16 mouse cellular contexts compared by ENCODE assay signal in the genomic region with DNA sequence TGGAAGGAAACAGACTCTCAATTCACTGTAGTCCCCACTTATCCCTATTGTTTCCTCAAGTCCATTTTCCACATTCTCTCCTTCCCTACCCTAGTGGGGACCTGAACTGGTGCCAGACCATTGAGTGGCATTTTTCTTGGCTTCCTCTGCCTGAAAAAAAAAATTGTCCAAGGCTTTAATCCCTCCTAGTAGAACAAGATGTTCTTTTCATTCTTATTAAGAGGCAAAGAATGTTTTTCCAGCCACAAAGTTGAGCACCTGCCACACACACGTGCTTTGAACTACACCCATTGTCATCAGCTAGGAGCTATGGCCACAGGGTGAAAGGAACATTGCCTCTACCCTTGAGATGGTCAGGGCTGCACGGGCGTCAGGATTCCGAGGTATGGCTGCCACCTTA. TPM values are rescaled to one million over a fixed set of nuclear protein-coding genes. Genes with fewer than 3 reads are reported as not detected.
DNase-seq lines count a peak whose midpoint lies in the region; ATAC-seq and TF ChIP-seq lines count a peak whose summit lies in the region.
"Had no signal": no experiment of that assay in that cellular context is flagged by ENCODE, and none has a peak within 500 bp of the region (broad histone marks: within the 10 kb centered on the region; RNA-seq: fewer than 3 reads in every experiment).

No protein-coding gene starts in this region.

- H3K36me3 ChIP-seq in forebrain, postnatal 0 days (ENCODE audit: insufficient read depth): peaks cover 15% of the 10 kb centered on the region; the same call in 1 of the 2 replicates
- no peaks in the 10 kb centered on the region; the same call in 1 of the 2 replicates for H3K36me3 ChIP-seq in forebrain, embryonic 11.5 days (ENCODE audit: control insufficient read depth, insufficient read depth, low read length)
- peaks cover 73% of the 10 kb centered on the region for H3K36me3 ChIP-seq in lung, embryonic 15.5 days

- H3K4me2 ChIP-seq in forebrain, postnatal 0 days (ENCODE audit: low read depth): no peak overlapping the region
- H3K4me2 ChIP-seq in forebrain, embryonic 11.5 days (ENCODE audit: low read depth, low read length, severe bottlenecking): no peak overlapping the region
- no peak overlapping the region for H3K4me2 ChIP-seq in lung, embryonic 15.5 days
- H3K4me2 ChIP-seq: limb, embryonic 15.5 days had no signal

- 55% methylated on average over 4 of the region's 4 CpGs for WGBS in forebrain, postnatal 0 days
- 76% methylated on average over 4 of the region's 4 CpGs for WGBS in forebrain, embryonic 11.5 days
- 75% methylated on average over 4 of the region's 4 CpGs for WGBS in lung, embryonic 15.5 days

- no peak overlapping the region for H3K27ac ChIP-seq in forebrain, postnatal 0 days (ENCODE audit: low read depth, low read length)
- no peak overlapping the region for H3K27ac ChIP-seq in forebrain, embryonic 11.5 days (ENCODE audit: low read depth, low read length)
- H3K27ac ChIP-seq in layer of hippocampus, adult 2 months: 0 out of 2 replicates have a peak overlapping the region, but pooled peaks have one; percentile 43
- H3K27ac ChIP-seq in lung, embryonic 15.5 days: peak overlapping the region; percentile 32
- H3K27ac ChIP-seq: kidney, postnatal 0 days; limb, embryonic 15.5 days had no signal

- no peaks in the 10 kb centered on the region for H3K27me3 ChIP-seq in forebrain, postnatal 0 days (ENCODE audit: insufficient read depth, low read length)
- no peaks in the 10 kb centered on the region for H3K27me3 ChIP-seq in forebrain, embryonic 11.5 days (ENCODE audit: control insufficient read depth, insufficient read depth, low read length)
- no peaks in the 10 kb centered on the region for H3K27me3 ChIP-seq in lung, embryonic 15.5 days
- H3K27me3 ChIP-seq: limb, embryonic 15.5 days had no signal

- ATAC-seq in forebrain, postnatal 0 days: no peak
- ATAC-seq in forebrain, embryonic 11.5 days (replicated peaks; ENCODE audit: low FRiP score): no peak
- ATAC-seq in lung, embryonic 15.5 days (ENCODE audit: borderline replicate concordance, extremely low read depth, low FRiP score, low TSS enrichment): no peak
- ATAC-seq: liver, postnatal 0 days had no signal

- H3K9me3 ChIP-seq in forebrain, postnatal 0 days (ENCODE audit: low read length): no peaks in the 10 kb centered on the region
- H3K9me3 ChIP-seq in forebrain, embryonic 11.5 days (ENCODE audit: control insufficient read depth, low read length): no peaks in the 10 kb centered on the region; the same call in 1 of the 2 replicates
- no peaks in the 10 kb centered on the region for H3K9me3 ChIP-seq in lung, embryonic 15.5 days
- H3K9me3 ChIP-seq: limb, embryonic 15.5 days had no signal

- no peak overlapping the region for H3K4me3 ChIP-seq in forebrain, postnatal 0 days (ENCODE audit: low read depth, low read length)
- H3K4me3 ChIP-seq in forebrain, embryonic 11.5 days (ENCODE audit: low read depth, low read length): no peak overlapping the region
- H3K4me3 ChIP-seq in layer of hippocampus, adult 2 months: no peak overlapping the region
- no peak overlapping the region for H3K4me3 ChIP-seq in lung, embryonic 15.5 days
- H3K4me3 ChIP-seq: limb, embryonic 15.5 days had no signal

- no peak for TF ChIP-seq CTCF in forebrain, postnatal 0 days (IDR thresholded peaks at IDR 0.05; ENCODE audit: low read depth)
- no peak for TF ChIP-seq CTCF in layer of hippocampus, adult 2 months (conservative IDR thresholded peaks at IDR 0.05)

- H3K9ac ChIP-seq in forebrain, postnatal 0 days: no peak overlapping the region
- H3K9ac ChIP-seq in forebrain, embryonic 11.5 days (ENCODE audit: low read length): no peak overlapping the region
- no peak overlapping the region for H3K9ac ChIP-seq in lung, embryonic 15.5 days
- H3K9ac ChIP-seq: limb, embryonic 15.5 days; liver, postnatal 0 days had no signal

- peak; percentile 9 for DNase-seq in forebrain, postnatal 0 days
- no peak for DNase-seq in forebrain, embryonic 11.5 days (ENCODE audit: low spot score)
- no peak for DNase-seq in layer of hippocampus, adult 2 months (ENCODE audit: low spot score in 2 of 2)
- DNase-seq in layer of hippocampus, adult 9-10 months (ENCODE audit: low spot score): no peak
- DNase-seq in spleen, postnatal 4 days (ENCODE audit: low spot score in 2 of 2): no peak
- no peak for DNase-seq in cerebellum, adult 8-10 months
- DNase-seq: adrenal gland, adult 2 months; cerebellum, adult 9-10 months; heart, adult 18-20 months; layer of hippocampus, adult 9-11 months; liver, postnatal 0 days; spleen, adult 18-20 months; thymus, postnatal 36 days had no signal

- H3K4me1 ChIP-seq in forebrain, postnatal 0 days (ENCODE audit: insufficient read depth): no peaks in the 10 kb centered on the region
- H3K4me1 ChIP-seq in forebrain, embryonic 11.5 days (replicated peaks; ENCODE audit: control insufficient read depth, insufficient read depth, low read length): peaks cover 2% of the 10 kb centered on the region; the same call in 1 of the 2 replicates
- peaks cover 12% of the 10 kb centered on the region for H3K4me1 ChIP-seq in lung, embryonic 15.5 days

RNA-seq across cellular contexts. Expression of a gene that starts 56.9 kb away (rescaled TPM):
- 15.4 and 19.1 TPM in 2 replicates for total RNA-seq in forebrain, postnatal 0 days (2014; rRNA removed)
- polyA plus RNA-seq in forebrain, postnatal 0 days (2015; fragmentation: Nextera tagmentation; extraction: Ambion mirVana): 4.9 and 6.7 TPM in 2 replicates
- 27.2 and 29.5 TPM in 2 replicates for polyA plus RNA-seq in forebrain, embryonic 11.5 days (2014; fragmentation: Nextera tagmentation; extraction: Ambion mirVana)
- 100 to 1,000 TPM in 1 of 2 experiments, 10 to 100 TPM in 1; 91.0 to 103 TPM for total RNA-seq in layer of hippocampus, adult 2 months (2021)
- 53.4 and 57.3 TPM in 2 replicates for polyA plus RNA-seq in lung, embryonic 15.5 days (2015; fragmentation: Nextera tagmentation; extraction: Ambion mirVana)

Comparison
In these comparisons a context has a peak if more than half of its experiments do, and no peak if none do; other contexts are left out.
1. H3K27ac ChIP-seq: peak in layer of hippocampus, adult 2 months (single experiment) and lung, embryonic 15.5 days (single experiment); none in forebrain, postnatal 0 days (single experiment) and forebrain, embryonic 11.5 days (single experiment).